In the genomic region with DNA sequence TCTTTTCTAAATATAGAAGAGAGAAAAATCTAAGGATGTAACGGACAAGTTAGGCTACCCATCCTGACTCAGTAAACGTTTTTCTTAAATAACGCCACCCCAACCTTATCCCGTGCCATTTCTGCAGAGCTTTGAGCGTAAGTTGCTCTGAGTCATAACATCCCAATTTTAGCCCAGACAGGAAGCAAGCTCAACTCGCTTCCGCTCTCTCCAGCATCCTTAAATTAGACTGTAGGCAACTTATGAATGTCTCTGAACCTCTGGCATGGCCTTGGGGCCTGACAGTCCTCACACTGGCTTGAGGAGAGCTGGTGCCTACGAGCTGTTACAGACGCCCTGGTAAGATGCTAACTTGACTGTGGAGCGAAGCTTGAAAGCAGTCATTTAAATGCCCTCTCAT, we compare ENCODE assay signal across 16 mouse cellular contexts. TPM values are rescaled to one million over a fixed set of nuclear protein-coding genes. Genes with fewer than 3 reads are reported as not detected.
DNase-seq lines count a peak whose midpoint lies in the region; ATAC-seq and TF ChIP-seq lines count a peak whose summit lies in the region.
"Had no signal": no experiment of that assay in that cellular context is flagged by ENCODE, and none has a peak within 500 bp of the region (broad histone marks: within the 10 kb centered on the region; RNA-seq: fewer than 3 reads in every experiment).

No protein-coding gene starts in this region.

- no peak for ATAC-seq in kidney, embryonic 15.5 days (replicated peaks; ENCODE audit: low FRiP score)
- ATAC-seq: liver, postnatal 0 days; midbrain, embryonic 13.5 days had no signal

- H3K4me1 ChIP-seq in kidney, embryonic 15.5 days: peaks cover 9% of the 10 kb centered on the region
- peaks cover 0 to 24% of the 10 kb centered on the region in 2 experiments; a peak in 2 of 4 replicates for H3K4me1 ChIP-seq in CH12.LX (ENCODE audit: control insufficient read depth in 1 of 2, insufficient read depth in 2 of 2)

- H3K27ac ChIP-seq in kidney, embryonic 15.5 days: no peak overlapping the region
- no peak overlapping the region for H3K27ac ChIP-seq in CH12.LX (ENCODE audit: insufficient read depth, low read depth)
- H3K27ac ChIP-seq in macrophage: peak overlapping the region; percentile 91
- H3K27ac ChIP-seq: midbrain, embryonic 13.5 days; neural tube, embryonic 13.5 days had no signal

- TF ChIP-seq POLR2A in CH12.LX (IDR thresholded peaks at IDR 0.05; ENCODE audit: low read depth, low read length): no peak

- H3K4me2 ChIP-seq in kidney, embryonic 15.5 days: no peak overlapping the region
- no peak overlapping the region for H3K4me2 ChIP-seq in CH12.LX (ENCODE audit: insufficient read depth, low read depth, poor library complexity, severe bottlenecking)
- H3K4me2 ChIP-seq: midbrain, embryonic 13.5 days; neural tube, embryonic 13.5 days had no signal

- 85% methylated on average over 10 of the region's 10 CpGs for WGBS in kidney, embryonic 15.5 days
- 34% methylated on average over 10 of the region's 10 CpGs for WGBS in macrophage (ENCODE audit: missing documents)

- dilution Hi-C loops in CH12.LX (cut with MboI; ENCODE audit: extremely low pct_ligation_motif_present, extremely low pct_unique_long_range_greater_than_20kb, low sequenced_read_pairs): no loop called here

- no peaks in the 10 kb centered on the region for H3K79me2 ChIP-seq in CH12.LX (replicated peaks; ENCODE audit: control insufficient read depth, extremely low read depth, insufficient read depth, poor library complexity, severe bottlenecking)
- H3K79me2 ChIP-seq in macrophage (ENCODE audit: inconsistent target): no peaks in the 10 kb centered on the region

- no peak overlapping the region for H3K9ac ChIP-seq in kidney, embryonic 15.5 days
- H3K9ac ChIP-seq in CH12.LX (ENCODE audit: insufficient read depth, low read depth): no peak overlapping the region
- H3K9ac ChIP-seq: liver, postnatal 0 days; midbrain, embryonic 13.5 days; neural tube, embryonic 13.5 days had no signal

- no peak for TF ChIP-seq CTCF in CH12.LX (conservative IDR thresholded peaks at IDR 0.05 in 1 of 2, IDR thresholded peaks at IDR 0.05 in 1 of 2; ENCODE audit: low read depth in 2 of 2, low read length in 2 of 2)

- DNase-seq in frontal cortex, adult 2 months (ENCODE audit: extremely low spot score in 1 of 2, low spot score in 1 of 2): peak; percentile 47 to 75
- no peak for DNase-seq in frontal cortex, postnatal 14 days (ENCODE audit: low spot score in 2 of 2)
- peak; percentile 34 for DNase-seq in kidney, postnatal 14 days
- peak; percentile 80 for DNase-seq in CH12.LX (ENCODE audit: extremely low read depth)
- DNase-seq in urinary bladder, postnatal 36 days (ENCODE audit: low spot score in 2 of 2): no peak
- no peak for DNase-seq in cerebellum, postnatal 36 days
- DNase-seq: B cell, adult 2 months; cerebellum, adult 9-10 months; liver, postnatal 0 days; spleen, adult 18-20 months; thymus, postnatal 14 days had no signal

- H3K9me3 ChIP-seq in kidney, embryonic 15.5 days (replicated peaks): no peaks in the 10 kb centered on the region
- H3K9me3 ChIP-seq in CH12.LX (replicated peaks; ENCODE audit: low read length): no peaks in the 10 kb centered on the region
- H3K9me3 ChIP-seq: midbrain, embryonic 13.5 days; neural tube, embryonic 13.5 days had no signal

- H3K36me3 ChIP-seq in kidney, embryonic 15.5 days: peaks cover 78% of the 10 kb centered on the region
- H3K36me3 ChIP-seq in CH12.LX (replicated peaks in 1 of 2; ENCODE audit: control insufficient read depth in 1 of 2, insufficient read depth in 1 of 2, low read length in 1 of 2) (peaks cover 66 to 89% of the 10 kb centered on the region in 2 experiments), macrophage (ENCODE audit: inconsistent target) (peaks cover 63% of the 10 kb centered on the region)

- TF ChIP-seq EP300 in CH12.LX (IDR thresholded peaks at IDR 0.05; ENCODE audit: low read length): peak; percentile 48; the same call in 1 of the 2 replicates

- no peak for TF ChIP-seq RAD21 in CH12.LX (IDR thresholded peaks at IDR 0.05; ENCODE audit: low read depth, low read length)

- no peak overlapping the region for H3K4me3 ChIP-seq in kidney, embryonic 15.5 days (replicated peaks)
- H3K4me3 ChIP-seq in CH12.LX (replicated peaks in 1 of 3; ENCODE audit: low read depth in 2 of 3, low read length in 2 of 3, poor library complexity in 1 of 3): no peak overlapping the region
- no peak overlapping the region for H3K4me3 ChIP-seq in macrophage (ENCODE audit: inconsistent target)
- H3K4me3 ChIP-seq: midbrain, embryonic 13.5 days; neural tube, embryonic 13.5 days had no signal

- in situ Hi-C loops in CH12.LX (cut with MboI; ENCODE audit: low pct_ligation_motif_present, low pct_unique_long_range_greater_than_20kb, low sequenced_read_pairs): no loop called here

- H3K27me3 ChIP-seq in kidney, embryonic 15.5 days: no peaks in the 10 kb centered on the region
- H3K27me3 ChIP-seq in CH12.LX (replicated peaks): no peaks in the 10 kb centered on the region

TF ChIP-seq in CH12.LX, 34 proteins besides CTCF, POLR2A, EP300 and RAD21:
- TF ChIP-seq MAX (IDR thresholded peaks at IDR 0.05; ENCODE audit: low read length): no peak
- peak; percentile 68 for TF ChIP-seq BHLHE40 (IDR thresholded peaks at IDR 0.05; ENCODE audit: low read depth, low read length)
- peak; percentile 31; the same call in 1 of the 2 replicates for TF ChIP-seq ETS1 (conservative IDR thresholded peaks at IDR 0.05; ENCODE audit: low read depth, low read length)
TF ChIP-seq in CH12.LX: peak in this region for 2.

RNA-seq across cellular contexts. Expression of a gene that starts 5.2 kb away (rescaled TPM):
- 1.4 and 1.5 TPM in 2 replicates for polyA plus RNA-seq in frontal cortex, adult 2 months (2012; rRNA removed)
- polyA plus RNA-seq in kidney, embryonic 15.5 days (2015; fragmentation: Nextera tagmentation; extraction: Ambion mirVana): not detected in 2 replicates
- not detected in 2 replicates for total RNA-seq in CH12.LX (2012; rRNA removed)
- not detected in 2 replicates for total RNA-seq in CH12.LX (2014; rRNA removed)
- polyA plus RNA-seq in CH12.LX (2012; ENCODE audit: insufficient read length, low read depth): not detected in 2 replicates
- not detected for total RNA-seq in macrophage (2018; cell fraction: chromatin; rRNA removed)
- not detected for total RNA-seq in macrophage (2018; cell fraction: cytosol; rRNA removed)
- total RNA-seq in macrophage (2018; cell fraction: nucleus; rRNA removed): not detected
- polyA plus RNA-seq in macrophage (2018): not detected in 3 replicates
- total RNA-seq: adrenal gland, adult 2 months had no signal
- polyA plus RNA-seq: adrenal gland, adult 2 months; liver, postnatal 0 days had no signal

RNA-seq across cellular contexts. Expression of a gene that starts 15.1 kb away (rescaled TPM):
- 5.3 and 6.0 TPM in 2 replicates for polyA plus RNA-seq in frontal cortex, adult 2 months (2012; rRNA removed)
- polyA plus RNA-seq in kidney, embryonic 15.5 days (2015; fragmentation: Nextera tagmentation; extraction: Ambion mirVana): 0.19 and 0.42 TPM in 2 replicates
- not detected in 2 replicates for total RNA-seq in CH12.LX (2012; rRNA removed)
- total RNA-seq in CH12.LX (2014; rRNA removed): not detected in 2 replicates
- polyA plus RNA-seq in CH12.LX (2012; ENCODE audit: insufficient read length, low read depth): not detected in 2 replicates
- total RNA-seq in macrophage (2018; cell fraction: chromatin; rRNA removed): not detected
- not detected for total RNA-seq in macrophage (2018; cell fraction: cytosol; rRNA removed)
- total RNA-seq in macrophage (2018; cell fraction: nucleus; rRNA removed): not detected
- polyA plus RNA-seq in macrophage (2018): not detected in 3 replicates

RNA-seq across cellular contexts. Expression of a gene that starts 43.8 kb away (rescaled TPM):
- polyA plus RNA-seq in frontal cortex, adult 2 months (2012; rRNA removed): 3.8 and 4.3 TPM in 2 replicates
- 4.3 and 4.9 TPM in 2 replicates for polyA plus RNA-seq in kidney, embryonic 15.5 days (2015; fragmentation: Nextera tagmentation; extraction: Ambion mirVana)
- total RNA-seq in CH12.LX (2012; rRNA removed): 9.9 TPM in 2 replicates
- 4.2 and 4.5 TPM in 2 replicates for total RNA-seq in CH12.LX (2014; rRNA removed)
- polyA plus RNA-seq in CH12.LX (2012; ENCODE audit: insufficient read length, low read depth): 9.0 and 11.2 TPM in 2 replicates
- 100 to 1,000 TPM in 5 of 26 experiments, 10 to 100 TPM in 21; 16.7 to 137 (median 78.1) TPM for total RNA-seq in macrophage (2018; cell fraction: chromatin; rRNA removed)
- 10 to 100 TPM in 23 of 26 experiments, 1 to 10 TPM in 3; 7.8 to 23.6 (median 14.8) TPM for total RNA-seq in macrophage (2018; cell fraction: cytosol; rRNA removed)
- total RNA-seq in macrophage (2018; cell fraction: nucleus; rRNA removed): 10 to 100 TPM in 25 of 26 experiments, 1 to 10 TPM in 1; 9.3 to 75.6 (median 42.6) TPM
- polyA plus RNA-seq in macrophage (2018): 9.0 to 14.1 TPM (median 9.9 TPM) in 3 replicates

RNA-seq across cellular contexts. Expression of a gene that starts 52.5 kb away (rescaled TPM):
- 76.2 and 85.2 TPM in 2 replicates for polyA plus RNA-seq in frontal cortex, adult 2 months (2012; rRNA removed)
- 2.2 and 3.8 TPM in 2 replicates for polyA plus RNA-seq in kidney, embryonic 15.5 days (2015; fragmentation: Nextera tagmentation; extraction: Ambion mirVana)
- 35.0 and 36.5 TPM in 2 replicates for total RNA-seq in CH12.LX (2012; rRNA removed)
- 5.6 and 6.9 TPM in 2 replicates for total RNA-seq in CH12.LX (2014; rRNA removed)
- polyA plus RNA-seq in CH12.LX (2012; ENCODE audit: insufficient read length, low read depth): 104 and 118 TPM in 2 replicates
- 100 to 1,000 TPM in 1 of 26 experiments, 10 to 100 TPM in 24, 1 to 10 TPM in 1; 9.8 to 105 (median 44.4) TPM for total RNA-seq in macrophage (2018; cell fraction: chromatin; rRNA removed)
- 10 to 100 TPM; 21.5 to 40.9 (median 34.6) TPM for total RNA-seq in macrophage (2018; cell fraction: cytosol; rRNA removed)
- total RNA-seq in macrophage (2018; cell fraction: nucleus; rRNA removed): 10 to 100 TPM; 15.9 to 81.3 (median 30.8) TPM
- polyA plus RNA-seq in macrophage (2018): 29.0 to 47.4 TPM (median 29.5 TPM) in 3 replicates

Comparison
In these comparisons a context has a peak if more than half of its experiments do, and no peak if none do; other contexts are left out.
1. DNase-seq: peak in frontal cortex, adult 2 months (2 of 2), kidney, postnatal 14 days (single experiment) and CH12.LX (single experiment); none in frontal cortex, postnatal 14 days (0 of 2), urinary bladder, postnatal 36 days (0 of 2) and cerebellum, postnatal 36 days (0 of 2).